Mouse (Mus musculus): ENCODE measurements at regions not wholly inside any gene's neighbourhood (a gene's known extent, or its start where the extent isn't known, plus 50 kb on each side); places are given as distances from the start of the nearest gene placed in this dataset.
"Not testable (repeated sequence)": the region's sequence is repeated elsewhere in the genome, so short reads cannot be mapped to it uniquely, and the experiment has no call there.

- DNase-seq, result no peak
These were observed 606.2 kb upstream of the Gpc5 start for GRCm38 (mm10) chr14:114485781-114486180.

GRCm38 (mm10) chr14:114493371-114493770 is 598.6 kb upstream of the Gpc5 start:
- DNase-seq, result not testable (repeated sequence)

- no peak for DNase-seq
These were observed 587.0 kb upstream of the Gpc5 start for GRCm38 (mm10) chr14:114504976-114505375.

- DNase-seq, result no peak
These were observed 543.9 kb upstream of the Gpc5 start for GRCm38 (mm10) chr14:114547910-114548680.

GRCm38 (mm10) chr14:114549101-114549500 is 542.9 kb upstream of the Gpc5 start:
- no peak for DNase-seq

- peak in 1 of 2 experiments; percentile 5 for DNase-seq
These were observed 525.5 kb upstream of the Gpc5 start for GRCm38 (mm10) chr14:114566411-114567030.

- DNase-seq, result peak; percentile 28 to 54
These were observed 524.2 kb upstream of the Gpc5 start for GRCm38 (mm10) chr14:114567673-114568309.

- DNase-seq, result no peak
These were observed 504.5 kb upstream of the Gpc5 start for GRCm38 (mm10) chr14:114587367-114588064.

- no peak for DNase-seq
These were observed 482.7 kb upstream of the Gpc5 start for GRCm38 (mm10) chr14:114609296-114609695.

GRCm38 (mm10) chr14:114612400-114612799 is 479.6 kb upstream of the Gpc5 start:
- DNase-seq, result no peak

- DNase-seq, result peak in 1 of 2 experiments; percentile 25
These were observed 435.4 kb upstream of the Gpc5 start for GRCm38 (mm10) chr14:114656636-114657035.

- DNase-seq, result no peak
These were observed 430.0 kb upstream of the Gpc5 start for GRCm38 (mm10) chr14:114662028-114662427.

GRCm38 (mm10) chr14:114685133-114685532 is 406.9 kb upstream of the Gpc5 start:
- DNase-seq, result peak; percentile 32 to 39

GRCm38 (mm10) chr14:114694930-114695329 is 397.1 kb upstream of the Gpc5 start:
- no peak for DNase-seq

- DNase-seq, result peak; percentile 49 to 62
These were observed 394.5 kb upstream of the Gpc5 start for GRCm38 (mm10) chr14:114697543-114697942.

GRCm38 (mm10) chr14:114723080-114723479 is 368.9 kb upstream of the Gpc5 start:
- DNase-seq, result no peak

GRCm38 (mm10) chr14:114767323-114767722 is 324.7 kb upstream of the Gpc5 start:
- no peak for DNase-seq

GRCm38 (mm10) chr14:114776723-114777122 is 315.3 kb upstream of the Gpc5 start:
- no peak for DNase-seq

GRCm38 (mm10) chr14:114781821-114782220 is 310.2 kb upstream of the Gpc5 start:
- DNase-seq, result no peak

GRCm38 (mm10) chr14:114790946-114791830 is 300.8 kb upstream of the Gpc5 start:
- DNase-seq, result peak; percentile 43 to 75

- no peak for DNase-seq
These were observed 300.2 kb upstream of the Gpc5 start for GRCm38 (mm10) chr14:114791831-114792224.

GRCm38 (mm10) chr14:114804643-114805042 is 287.4 kb upstream of the Gpc5 start:
- no peak for DNase-seq
